Mouse (Mus musculus) A20 (cell line): Measurements from ENCODE around the gene Hist1h1d.

Experiments used
- DNase-seq: peaks from one replicate; pipeline ENCODE4 v3.0.0-alpha.2; 2011; ENCODE audit warnings: low read depth, low spot score

The Hist1h1d gene

DNA sequence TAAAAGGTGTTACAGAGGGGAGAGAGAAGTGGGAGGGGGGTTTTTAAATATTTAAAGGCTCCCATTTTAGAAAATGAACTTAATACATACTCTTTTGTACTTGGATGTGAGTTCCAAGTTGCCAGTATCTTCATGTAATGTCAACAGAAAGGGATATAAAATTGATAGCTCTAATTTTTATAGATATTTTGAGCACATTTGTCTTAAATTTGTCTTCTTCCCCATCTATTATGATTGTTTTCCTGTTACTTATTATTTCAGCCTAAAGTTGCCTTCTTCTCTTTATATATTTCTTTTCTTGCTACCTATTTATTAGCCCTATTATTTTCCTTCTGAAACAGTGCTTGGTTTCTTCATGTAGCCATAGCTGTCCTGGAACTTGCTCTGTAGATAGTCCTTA lies at the start of gene Hist1h1d:
TSS of gene Hist1h1d (plus strand) at position 301 of the 400 bp plus-strand sequence.
- no peak for DNase-seq

DNA sequence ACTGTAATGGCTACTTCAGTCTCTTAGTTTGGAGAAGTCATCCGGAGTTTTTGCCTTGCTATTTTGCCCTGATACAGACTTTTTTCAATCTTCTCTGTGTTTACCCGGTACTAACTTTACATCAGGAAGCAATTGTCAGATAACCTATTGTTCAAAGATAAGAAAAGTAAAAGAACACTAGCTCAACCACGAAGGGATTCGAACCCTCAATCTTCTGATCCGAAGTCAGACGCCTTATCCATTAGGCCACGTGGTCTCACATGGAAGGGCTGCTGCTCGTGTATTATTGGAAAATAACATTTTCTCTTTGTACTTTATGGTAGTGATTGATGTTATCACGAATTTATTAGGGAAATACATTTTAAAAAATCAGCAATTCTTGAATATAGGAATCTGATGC lies 49.3 kb upstream of the Hist1h1d start:
- DNase-seq: peak; percentile 85

DNA sequence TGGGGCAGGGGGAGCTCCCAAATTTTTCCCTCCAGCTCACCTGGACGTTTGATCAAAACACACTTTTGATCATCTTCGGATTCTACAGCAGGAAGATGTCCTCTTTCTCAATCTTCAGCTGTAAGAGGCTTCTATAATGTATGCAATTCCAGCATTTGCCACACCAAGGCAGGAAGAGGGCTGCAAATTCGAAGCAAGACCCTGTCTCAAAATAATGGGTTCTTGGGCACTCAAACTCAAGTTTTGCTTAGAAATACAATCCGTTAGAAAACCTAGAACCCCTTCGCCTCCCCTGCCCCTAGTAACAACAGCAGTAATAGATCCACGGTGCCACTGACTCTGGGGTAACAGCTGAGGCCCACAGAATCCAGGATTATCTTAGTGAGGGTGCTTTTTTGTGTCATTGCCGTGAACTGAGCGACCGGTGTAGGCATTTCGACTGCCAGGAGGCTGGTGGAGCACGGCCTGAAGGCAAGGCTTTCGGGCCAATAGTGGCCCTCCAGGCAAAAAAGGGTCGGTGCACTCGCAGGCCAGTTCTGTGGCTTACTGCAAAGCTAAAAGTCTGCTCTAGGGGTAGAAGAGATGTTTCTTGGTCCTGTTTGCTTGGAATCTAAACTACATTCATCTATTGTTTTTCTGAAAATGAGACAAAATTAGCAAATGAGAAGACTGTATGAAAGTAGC lies 47.3 kb upstream of the Hist1h1d start:
- DNase-seq: peak; percentile 81

DNA sequence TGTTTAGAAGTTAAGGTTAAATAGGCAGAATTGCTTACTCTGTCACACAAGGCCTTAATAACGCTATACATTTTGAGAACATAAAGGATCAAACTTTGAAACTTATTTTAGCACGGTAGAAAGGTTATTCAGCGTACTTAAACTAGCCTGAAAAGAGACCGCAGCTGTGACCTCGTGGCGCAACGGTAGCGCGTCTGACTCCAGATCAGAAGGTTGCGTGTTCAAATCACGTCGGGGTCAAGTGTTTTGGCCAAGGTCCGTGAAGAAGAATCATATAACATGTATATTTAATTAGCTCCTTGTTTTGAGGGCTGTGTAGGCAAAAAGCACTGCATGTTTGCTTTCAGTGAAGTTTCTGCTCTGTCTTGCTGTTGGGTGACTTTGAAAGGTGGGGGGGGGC lies 46.7 kb upstream of the Hist1h1d start:
- peak; percentile 88 for DNase-seq

DNA sequence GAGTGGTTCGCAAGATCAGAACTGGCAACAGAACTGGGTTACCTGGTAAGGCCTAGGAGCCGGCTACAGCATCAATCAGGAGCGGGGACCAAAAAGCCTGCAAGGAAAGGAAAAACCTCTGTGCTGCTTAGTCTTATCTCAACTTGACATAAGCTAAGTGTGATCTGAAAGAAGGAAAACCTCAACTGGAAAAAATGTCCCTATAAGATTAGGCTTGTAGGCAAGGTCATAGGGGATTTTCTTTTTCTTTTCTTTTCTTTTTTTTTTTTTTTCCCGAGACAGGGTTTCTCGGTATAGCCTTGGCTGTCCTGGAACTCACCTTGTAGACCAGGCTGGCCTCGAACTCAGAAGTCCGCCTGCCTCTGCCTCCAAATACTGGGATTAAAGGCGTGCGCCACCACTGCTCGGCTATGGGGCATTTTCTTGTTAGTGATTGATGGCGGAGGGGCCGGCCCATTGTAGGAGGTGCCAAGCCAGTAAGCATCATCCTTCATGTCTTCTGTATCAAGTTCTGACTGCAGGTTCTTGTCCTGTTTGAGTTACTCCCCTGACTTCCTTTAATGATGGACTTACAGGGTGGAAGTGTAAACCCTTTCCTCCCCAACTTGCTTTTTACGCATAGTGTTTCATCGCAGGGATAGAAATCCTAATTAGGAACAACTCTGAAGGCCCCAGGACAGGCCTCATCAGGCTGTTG lies 46.1 kb upstream of the Hist1h1d start:
- DNase-seq: peak; percentile 92

DNA sequence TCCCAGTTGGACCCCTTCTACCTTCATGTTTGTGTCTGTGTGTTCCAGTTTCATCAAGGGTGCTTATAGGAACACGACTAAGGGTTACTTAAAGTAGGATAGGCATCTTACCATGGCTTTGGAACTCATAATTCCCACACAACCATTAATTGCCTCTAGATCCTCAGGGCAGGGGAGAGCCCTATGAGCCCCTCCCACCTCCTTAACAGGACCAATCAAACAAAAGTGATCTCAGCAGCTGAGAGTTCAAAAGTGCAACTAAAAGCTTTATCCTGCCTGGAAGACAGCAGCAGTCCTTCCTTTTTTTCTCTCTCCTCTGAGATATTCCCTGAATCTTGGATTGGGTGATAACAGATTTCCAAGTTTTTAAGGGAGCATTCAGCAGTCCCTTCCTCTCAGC lies 42.9 kb upstream of the Hist1h1d start:
- DNase-seq: no peak

DNA sequence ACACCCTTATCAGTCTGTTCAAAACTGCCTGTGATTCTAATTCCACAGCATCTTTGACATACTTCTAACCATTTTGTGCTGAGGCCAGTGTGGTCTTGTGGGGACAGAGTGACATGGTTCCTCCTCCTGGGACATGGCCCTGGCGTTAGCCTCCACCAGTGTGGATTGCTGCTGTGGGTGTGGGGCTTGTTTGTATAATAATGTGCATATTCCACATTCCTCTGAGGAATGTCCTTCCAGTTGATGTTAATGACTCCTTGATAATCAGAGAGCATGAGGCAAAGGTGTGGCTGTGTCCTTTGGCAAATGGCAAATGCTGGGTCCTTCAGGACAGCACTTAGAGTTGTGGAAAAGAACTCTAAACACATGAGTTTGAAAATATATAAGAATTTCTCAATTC lies 39.5 kb upstream of the Hist1h1d start:
- DNase-seq: no peak

DNA sequence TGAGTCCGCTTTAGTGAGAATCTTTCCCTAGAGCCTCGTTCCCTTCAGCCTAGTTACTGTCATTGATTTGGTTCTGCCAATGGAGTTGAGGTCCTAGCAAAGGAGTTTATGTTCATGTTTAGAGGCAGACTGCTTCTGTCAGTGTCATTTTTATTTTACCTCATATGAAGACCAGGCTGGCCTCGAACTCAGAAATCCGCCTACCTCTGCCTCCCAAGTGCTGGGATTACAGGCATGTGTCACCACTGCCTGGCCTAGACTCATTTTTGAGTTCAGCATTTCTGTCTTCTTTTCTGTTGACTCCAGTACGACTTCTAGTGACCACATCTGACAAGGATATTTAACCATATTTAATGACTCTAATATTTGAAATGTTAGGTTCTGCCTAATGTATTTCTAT lies 37.8 kb upstream of the Hist1h1d start:
- no peak for DNase-seq

DNA sequence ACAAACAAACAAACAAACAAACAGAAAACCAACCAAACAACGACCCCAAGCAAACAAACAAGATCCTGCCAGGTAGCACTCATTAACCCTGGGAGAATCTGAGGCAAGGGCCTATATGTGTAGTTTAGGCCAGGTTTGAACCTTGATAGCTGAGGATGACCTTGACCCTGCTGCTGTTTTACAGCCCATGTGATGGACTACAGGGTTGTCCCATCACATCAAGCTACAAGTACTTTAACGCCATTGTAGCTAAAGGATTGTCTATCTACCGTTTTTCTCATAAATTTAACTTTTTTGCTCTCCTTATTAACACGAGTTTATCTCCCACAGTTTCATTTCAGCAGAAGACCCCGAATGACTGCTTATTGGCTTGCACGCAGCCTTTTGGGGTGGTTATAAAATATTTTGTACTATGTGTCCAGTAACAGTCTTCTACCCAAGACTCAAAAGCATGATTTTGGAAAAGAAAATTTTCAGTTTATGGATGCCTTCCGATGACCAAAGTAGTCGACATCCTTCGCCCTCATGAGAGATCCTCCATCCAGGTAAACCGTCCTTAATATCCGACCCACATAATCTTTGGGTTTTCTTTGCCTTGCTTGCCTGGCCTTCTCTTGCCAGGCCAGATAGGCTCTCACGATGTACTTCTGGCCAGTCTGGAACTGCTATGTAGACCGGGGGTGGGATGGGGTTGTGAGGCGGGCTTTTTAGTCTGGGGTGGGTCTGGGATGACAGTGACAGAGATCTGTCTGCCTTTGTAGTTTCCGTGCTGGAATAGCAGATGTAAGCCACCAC lies 37.0 kb upstream of the Hist1h1d start:
- no peak for DNase-seq

DNA sequence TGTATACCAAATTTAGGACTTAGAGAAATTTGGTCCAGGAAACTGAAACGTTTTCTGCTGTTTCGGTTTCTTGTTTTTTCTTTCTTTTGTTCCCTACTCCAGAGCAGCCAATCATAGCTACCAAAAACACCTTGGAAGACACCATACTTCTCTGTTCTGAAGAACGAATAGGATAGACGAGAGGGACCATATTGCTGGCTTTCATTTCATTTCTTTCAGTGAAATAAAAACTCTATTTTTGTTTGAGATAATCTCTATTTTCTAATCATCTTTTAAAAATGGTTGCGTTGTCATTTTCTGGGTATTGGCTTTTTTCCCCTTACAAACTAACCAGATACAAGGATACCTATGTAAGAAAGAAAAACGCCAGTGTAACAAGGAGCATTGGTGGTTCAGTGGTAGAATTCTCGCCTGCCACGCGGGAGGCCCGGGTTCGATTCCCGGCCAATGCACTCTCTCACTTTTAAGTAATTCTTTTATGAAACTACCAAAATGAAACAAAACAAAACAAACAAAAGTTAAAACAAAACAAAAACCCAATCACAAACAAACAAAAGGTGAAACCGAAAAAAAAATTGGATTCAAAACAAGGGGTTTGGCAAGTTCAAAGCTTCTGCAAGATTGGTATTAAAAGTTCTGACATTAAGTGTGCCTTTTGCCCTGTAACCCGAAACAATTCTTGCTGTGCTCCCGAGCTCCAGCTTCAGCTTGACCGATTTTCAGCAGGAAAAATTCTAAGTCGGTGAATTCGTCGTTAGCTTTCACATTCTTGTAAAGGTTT lies 36.0 kb upstream of the Hist1h1d start:
- peak; percentile 87 for DNase-seq

DNA sequence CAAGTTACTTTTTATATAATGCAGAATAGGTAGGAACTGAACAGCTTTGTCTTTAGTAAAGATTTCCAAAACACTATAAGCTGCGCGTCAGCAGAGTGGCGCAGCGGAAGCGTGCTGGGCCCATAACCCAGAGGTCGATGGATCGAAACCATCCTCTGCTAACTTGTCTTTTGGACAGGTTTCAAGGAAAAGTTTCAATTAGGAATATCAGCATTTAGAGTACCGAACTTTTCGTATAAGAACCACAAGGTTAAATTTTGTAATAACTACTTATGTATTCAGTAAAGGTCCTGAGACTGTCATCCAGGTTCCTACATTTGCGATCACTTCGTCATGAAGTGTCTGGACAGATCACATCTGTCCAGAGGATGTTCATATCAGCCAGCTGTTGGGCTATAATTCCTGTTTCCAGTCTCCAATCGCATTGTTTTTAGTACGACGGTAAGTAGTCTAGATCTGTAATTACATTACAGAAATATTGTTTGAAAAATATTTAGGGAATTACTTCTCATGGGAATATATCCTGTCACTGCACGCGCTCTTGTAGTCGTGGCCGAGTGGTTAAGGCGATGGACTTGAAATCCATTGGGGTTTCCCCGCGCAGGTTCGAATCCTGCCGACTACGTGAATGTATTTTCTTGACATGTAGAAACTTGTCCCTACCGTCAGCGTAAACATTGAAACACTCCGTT lies 35.3 kb upstream of the Hist1h1d start:
- peak; percentile 93 for DNase-seq

DNA sequence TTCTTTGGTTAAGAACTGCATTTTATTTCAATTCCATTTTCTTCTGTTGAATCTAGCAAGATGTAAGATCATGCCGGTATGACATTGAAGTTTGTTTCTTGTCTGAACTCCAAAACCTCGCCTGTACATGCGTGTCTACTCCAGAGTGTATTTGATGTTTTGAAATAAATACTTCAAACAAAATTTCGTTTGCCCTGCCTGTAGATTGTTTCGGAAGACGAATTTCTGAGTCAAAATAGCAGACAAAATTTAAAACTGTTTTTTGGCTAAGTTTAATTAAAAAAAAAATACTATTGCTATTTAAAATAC lies 34.8 kb upstream of the Hist1h1d start:
- DNase-seq: no peak

DNA sequence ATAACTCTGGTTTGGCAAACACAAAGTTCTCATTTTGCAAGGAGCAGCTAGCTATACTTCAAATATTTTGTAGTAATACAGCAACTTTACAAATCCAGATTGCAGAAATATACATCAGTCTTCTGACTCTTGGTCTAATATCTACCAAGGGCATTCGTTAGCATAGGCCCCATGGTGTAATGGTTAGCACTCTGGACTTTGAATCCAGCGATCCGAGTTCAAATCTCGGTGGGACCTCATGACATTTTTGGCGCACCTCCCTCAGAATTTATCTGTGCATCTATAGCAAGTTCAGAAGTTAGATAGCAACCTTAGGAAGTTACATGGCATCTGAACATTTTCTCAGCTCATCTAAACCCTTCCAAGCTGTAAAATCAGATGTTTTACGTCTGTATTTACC lies 34.2 kb upstream of the Hist1h1d start:
- DNase-seq: peak; percentile 90

DNA sequence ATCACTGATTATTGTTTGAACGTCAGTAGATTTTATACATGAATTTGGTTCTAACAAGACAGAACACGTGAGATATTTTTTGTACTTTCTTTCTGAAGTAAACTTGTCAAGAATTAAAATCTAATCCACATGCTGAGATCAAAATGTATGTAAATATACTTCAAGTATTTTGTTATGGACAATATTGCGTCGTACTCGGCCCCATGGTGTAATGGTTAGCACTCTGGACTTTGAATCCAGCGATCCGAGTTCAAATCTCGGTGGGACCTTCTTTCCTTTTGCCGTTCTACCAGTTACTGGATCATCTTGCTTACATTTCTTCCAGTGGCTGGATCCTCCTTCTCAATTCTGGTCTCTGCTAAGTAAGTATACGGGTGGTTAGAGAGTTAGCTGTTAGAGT lies 33.6 kb upstream of the Hist1h1d start:
- DNase-seq: peak; percentile 87

DNA sequence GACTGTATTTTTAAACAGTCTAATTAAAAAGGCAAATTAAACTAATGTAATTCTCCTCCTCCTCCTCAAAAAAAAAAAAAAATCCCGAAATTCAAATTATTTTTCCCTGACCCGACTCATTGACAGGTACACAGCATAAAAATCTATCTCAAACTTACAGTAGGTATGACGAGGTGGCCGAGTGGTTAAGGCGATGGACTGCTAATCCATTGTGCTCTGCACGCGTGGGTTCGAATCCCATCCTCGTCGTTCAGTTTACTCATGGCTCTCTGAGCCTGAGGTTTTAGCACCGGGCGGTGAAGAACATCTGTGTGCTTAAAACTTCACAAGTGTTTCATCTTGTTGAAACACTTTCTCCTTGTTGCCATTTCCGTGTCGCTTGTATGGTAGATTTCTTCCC lies 31.4 kb upstream of the Hist1h1d start:
- peak; percentile 86 for DNase-seq

DNA sequence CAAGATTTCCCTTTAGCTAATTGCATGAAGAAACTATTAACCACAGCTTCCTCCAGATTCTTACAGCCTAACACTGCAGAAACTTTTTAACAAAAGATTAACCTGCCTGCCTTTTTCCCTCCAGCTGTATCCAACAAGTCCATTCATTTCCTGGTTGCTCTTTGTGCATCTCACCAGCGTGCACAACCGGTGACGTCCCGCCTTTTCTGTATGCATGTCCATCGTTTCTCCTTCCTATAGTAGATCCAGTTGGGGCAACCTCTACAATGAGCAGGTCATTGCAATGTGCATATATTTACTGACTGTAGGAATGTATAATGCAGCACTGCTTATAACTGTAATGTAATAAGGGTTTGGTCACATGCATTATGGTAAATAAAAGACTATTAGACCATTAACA lies 29.1 kb upstream of the Hist1h1d start:
- DNase-seq: no peak

DNA sequence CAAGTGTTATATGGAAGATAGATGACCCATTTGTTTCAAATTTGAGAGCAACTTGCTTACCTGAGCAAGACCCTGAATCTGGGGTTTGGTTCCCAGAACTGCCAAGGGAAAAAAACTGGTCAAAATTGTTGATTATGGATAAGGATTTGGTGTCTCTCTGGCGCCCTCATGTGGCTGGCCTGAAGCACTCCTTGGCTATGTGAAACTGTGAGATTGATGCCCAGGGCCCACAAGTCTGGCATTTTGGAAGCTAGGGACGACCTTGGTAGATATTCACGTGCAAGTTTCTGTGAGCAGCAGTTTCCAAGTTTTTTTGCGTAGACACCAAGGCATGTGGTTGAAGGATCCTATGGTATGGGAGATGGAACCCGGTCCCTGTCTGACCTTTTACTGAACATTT lies 28.4 kb upstream of the Hist1h1d start:
- peak; percentile 88 for DNase-seq

DNA sequence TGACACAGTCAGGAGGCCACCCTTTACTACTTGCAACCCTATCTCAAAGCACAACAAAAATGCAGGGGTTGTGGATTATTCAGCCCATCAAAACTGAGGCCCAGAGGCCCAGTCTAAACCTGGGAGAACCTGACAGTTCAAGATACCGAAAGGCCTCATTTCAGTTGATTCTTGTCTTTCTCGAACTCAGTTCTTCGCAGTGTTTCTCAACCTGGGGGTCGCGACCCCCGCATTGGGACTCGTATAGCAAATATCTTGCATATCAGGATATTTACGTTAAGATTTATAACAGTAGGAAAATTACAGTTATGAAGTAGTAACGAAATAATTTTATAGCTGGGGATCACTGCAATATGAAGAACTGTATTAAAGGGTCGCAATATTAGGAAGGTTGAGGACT lies 27.2 kb upstream of the Hist1h1d start:
- peak; percentile 88 for DNase-seq

DNA sequence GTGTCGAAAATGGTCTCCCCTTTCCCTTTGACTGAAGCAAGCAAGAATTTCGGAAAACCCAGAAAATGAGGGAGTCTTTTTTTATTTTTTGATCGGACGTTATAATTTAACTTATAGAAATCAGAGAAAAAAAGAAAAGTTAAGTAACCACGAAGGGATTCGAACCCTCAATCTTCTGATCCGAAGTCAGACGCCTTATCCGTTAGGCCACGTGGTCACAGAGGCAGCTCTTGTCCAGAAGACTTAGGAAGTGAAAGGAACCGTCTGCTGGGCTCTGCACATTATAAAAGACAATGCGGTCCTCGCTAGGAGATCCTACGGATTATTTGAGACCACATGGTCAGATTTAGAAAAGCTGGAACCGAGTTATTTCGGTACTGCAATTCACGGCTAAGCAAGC lies 26.8 kb upstream of the Hist1h1d start:
- DNase-seq: peak; percentile 92

DNA sequence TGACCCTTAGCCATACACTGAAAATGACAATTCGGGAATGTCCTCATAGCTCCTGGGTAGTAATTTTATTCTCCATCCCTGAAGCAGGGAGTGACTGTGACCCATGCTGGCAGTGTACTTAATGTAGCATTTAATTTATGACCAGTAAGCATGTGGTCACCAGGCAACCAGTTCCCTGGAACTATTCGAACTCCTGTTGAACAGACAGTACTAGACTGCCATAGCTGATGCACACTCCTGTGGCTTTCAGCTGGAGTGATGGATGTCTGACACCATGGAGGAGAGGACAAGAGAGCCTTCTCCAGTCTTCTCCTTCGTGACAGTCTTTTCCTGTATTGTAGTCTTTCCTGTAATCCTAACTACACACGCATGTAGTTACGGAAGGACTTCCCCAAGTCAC lies 24.1 kb upstream of the Hist1h1d start:
- peak; percentile 14 for DNase-seq

DNA sequence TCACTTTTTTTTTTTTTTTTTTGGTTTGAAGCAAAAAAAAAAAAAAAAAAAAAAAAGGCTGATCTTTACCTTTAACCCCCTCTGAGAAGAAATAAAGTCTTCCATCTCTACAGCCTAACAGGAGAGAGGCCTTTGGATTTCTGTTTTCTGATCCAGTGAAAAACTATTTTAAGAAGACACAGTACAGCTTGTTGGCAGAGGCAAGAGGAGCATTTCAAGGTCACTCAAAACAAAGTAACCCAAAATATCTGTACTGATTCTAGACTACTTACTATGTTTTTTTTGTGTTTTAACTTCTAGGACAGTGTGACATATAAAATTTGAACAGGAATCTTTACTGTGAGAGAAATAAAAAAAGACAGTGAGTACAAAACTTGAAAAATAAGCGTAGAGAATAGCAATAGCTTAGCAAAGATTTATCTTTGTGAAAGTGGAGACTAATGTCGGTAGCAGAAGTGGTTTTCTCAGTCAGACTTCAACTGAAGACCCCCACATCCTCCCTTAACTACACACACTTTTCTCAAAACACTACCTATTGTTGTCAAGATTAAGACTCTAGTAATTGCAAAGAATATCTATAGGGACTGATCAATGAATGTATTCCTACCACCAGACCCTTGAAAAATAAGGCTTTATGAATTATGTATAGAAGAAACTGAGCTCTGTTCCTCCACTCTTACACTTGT lies 23.4 kb upstream of the Hist1h1d start:
- DNase-seq: no peak
